Mouse (Mus musculus) embryonic stem cell, embryonic (primary cell): ENCODE measurements around the gene Dcaf8.

Experiments
- CTCF ChIA-PET, 4 experiments: fragments of 300-600 bp in 2 of 4; fragments of 350-600 bp in 2 of 4; sonication (Branson Sonifier 250); formaldehyde crosslinking; loops; one replicate each; lab custom pipeline; 2022; ENCODE audit warnings: inconsistent platforms in 2 of 4; lab: Charles Lee
- POLR2A ChIA-PET, 4 experiments: fragments of 300-600 bp in 2 of 4; fragments of 350-600 bp in 2 of 4; sonication (Branson Sonifier 250); formaldehyde crosslinking; loops; one replicate each; lab custom pipeline; 2022; ENCODE audit warnings: antibody characterized with exemption in 4 of 4, inconsistent platforms in 1 of 4; lab: Charles Lee

Gene Dcaf8

DNA sequence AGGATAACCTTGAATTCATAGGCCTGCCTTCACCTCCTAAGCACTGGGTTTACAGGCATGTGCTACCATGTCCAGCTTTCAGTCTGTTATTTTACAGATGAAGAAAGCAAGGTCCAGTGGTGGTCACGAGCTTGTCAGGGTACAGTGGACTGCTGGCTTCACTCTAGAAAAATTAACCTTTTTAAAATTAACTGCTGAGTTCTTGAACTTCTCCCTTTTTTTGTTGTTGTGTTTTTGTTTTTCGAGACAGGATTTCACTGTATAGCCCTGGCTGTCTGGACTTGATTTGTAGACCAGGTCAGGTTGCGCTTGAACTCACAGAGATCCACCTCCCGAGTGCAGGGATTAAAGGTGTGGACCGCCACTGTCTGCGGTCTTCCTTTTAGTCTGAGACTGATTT is 15.1 kb downstream of the Dcaf8 start:
- POLR2A ChIA-PET = interaction anchor here in 3 of 4 experiments (0.6 to 2.7 kb wide), 11 partner anchors 9 to 20 kb away, joined by 3 to 13 read pairs (median 7); partner anchors contain the start of gene Dcaf8 (in 2 of the 3)
- CTCF ChIA-PET = interaction anchor here in 3 of 4 experiments (0.7 to 1.5 kb wide), 8 partner anchors 14 to 206 kb away, joined by 3 to 9 read pairs (median 4); no protein-coding TSS in a partner anchor

GRCm38 (mm10) chr1:172167911-172168310 is 20.0 kb downstream of the Dcaf8 start:
- POLR2A ChIA-PET = interaction anchor here in 1 of 4 experiments (1.3 to 4.6 kb wide), 4 partner anchors 10 to 50 kb away, joined by 3 to 23 read pairs (median 5); no protein-coding TSS in a partner anchor

GRCm38 (mm10) chr1:172169809-172170208 is 21.9 kb downstream of the Dcaf8 start:
- POLR2A ChIA-PET = interaction anchor here in 1 of 4 experiments (0.6 to 1.5 kb wide), 3 partner anchors 25 to 311 kb away, joined by 3 to 8 read pairs (median 5); no protein-coding TSS in a partner anchor
- CTCF ChIA-PET = no interaction called here

More at GRCm38 (mm10) chr1:172167911-172168310, 20.0 kb downstream of the Dcaf8 start:
- CTCF ChIA-PET = no interaction called here

GRCm38 (mm10) chr1:172172381-172172780 is 24.5 kb downstream of the Dcaf8 start:
- ChIA-PET CTCF (interaction anchor here in 2 of 4 experiments (0.6 to 1.2 kb wide), 3 partner anchors 10 to 135 kb away, joined by 3 to 4 read pairs (median 3); no protein-coding TSS in a partner anchor), POLR2A (interaction anchor here in 3 of 4 experiments (0.6 to 2.1 kb wide), 13 partner anchors 10 to 139 kb away, joined by 3 to 7 read pairs (median 4); partner anchors contain the start of genes Dcaf8 (in 1 of the 3) and Pea15a (in 1 of the 3))

DNA sequence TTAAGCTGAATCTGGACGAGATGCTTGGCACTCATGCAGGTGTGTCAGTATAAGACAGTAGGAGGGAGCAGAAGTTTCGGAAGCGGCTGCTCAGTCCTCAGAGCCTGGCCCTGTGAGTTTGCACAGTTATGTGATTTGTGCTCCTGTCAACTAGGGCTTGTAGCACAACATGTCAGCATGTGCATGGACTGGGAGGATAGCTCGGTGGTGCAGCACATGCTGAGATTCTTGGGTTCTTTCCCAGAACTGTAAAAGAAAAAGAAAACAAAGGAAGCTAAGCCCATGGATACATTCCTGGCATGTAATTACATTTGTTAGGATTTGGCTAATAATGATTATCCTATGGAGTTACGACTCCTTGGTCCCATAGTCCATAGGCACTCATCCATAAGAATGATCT is 25.3 kb downstream of the Dcaf8 start:
- POLR2A ChIA-PET = interaction anchor here in 2 of 4 experiments (0.6 to 2.1 kb wide), 5 partner anchors 21 to 132 kb away, joined by 3 to 5 read pairs (median 4); partner anchors contain the start of gene Pea15a (in 1 of the 2)
- CTCF ChIA-PET = no interaction called here

- POLR2A ChIA-PET = interaction anchor here in 2 of 4 experiments (0.9 to 3.9 kb wide), 14 partner anchors 9 to 66 kb away, joined by 3 to 17 read pairs (median 4); partner anchors contain the start of genes Pea15a (in 2 of the 2) and Dcaf8 (in 1 of the 2)
Observed at GRCm38 (mm10) chr1:172177791-172178190, 29.9 kb downstream of the Dcaf8 start.

GRCm38 (mm10) chr1:172179102-172179501 is 31.2 kb downstream of the Dcaf8 start:
- POLR2A ChIA-PET = interaction anchor here in 1 of 4 experiments (1.9 kb wide), 1 partner anchor 11 kb away, joined by 4 read pairs; no protein-coding TSS in a partner anchor
- CTCF ChIA-PET = no interaction called here

More at GRCm38 (mm10) chr1:172177791-172178190, 29.9 kb downstream of the Dcaf8 start:
- CTCF ChIA-PET = interaction anchor here in 3 of 4 experiments (0.7 to 1.9 kb wide), 4 partner anchors 16 to 147 kb away, joined by 3 to 6 read pairs (median 3); no protein-coding TSS in a partner anchor

DNA sequence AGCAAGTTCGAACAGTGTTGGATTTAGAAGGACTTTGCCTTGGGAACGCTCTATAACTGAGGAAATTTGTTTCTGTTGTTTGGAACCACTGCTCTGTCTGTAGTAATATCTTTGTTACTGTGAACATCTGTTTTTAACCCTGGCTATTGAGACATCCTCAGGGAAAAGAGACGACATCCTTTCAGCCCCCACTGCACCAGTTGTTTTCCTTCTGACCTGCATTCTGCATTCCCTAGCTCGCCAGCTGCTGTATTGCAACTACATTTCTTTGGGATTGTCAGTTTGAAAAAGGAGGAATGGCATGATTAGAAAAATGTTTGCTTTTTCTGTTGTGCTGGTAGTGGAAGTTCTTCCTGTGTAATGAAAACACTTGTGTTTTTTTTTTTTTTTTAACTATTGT is 33.0 kb downstream of the Dcaf8 start:
- ChIA-PET POLR2A (interaction anchor here in 2 of 4 experiments (1.1 to 3.4 kb wide), 4 partner anchors 11 to 33 kb away, joined by 3 to 13 read pairs (median 5); partner anchors contain the start of gene Dcaf8 (in 1 of the 2)), CTCF (no interaction called here)

- CTCF ChIA-PET = interaction anchor here in 1 of 4 experiments (1.1 kb wide), 2 partner anchors 62 to 120 kb away, joined by 3 read pairs; no protein-coding TSS in a partner anchor
- POLR2A ChIA-PET = interaction anchor here in 2 of 4 experiments (0.9 to 3.4 kb wide), 9 partner anchors 11 to 99 kb away, joined by 3 to 13 read pairs (median 4); partner anchors contain the start of genes Ncstn (in 2 of the 2), Copa (in 1 of the 2) and Dcaf8 (in 1 of the 2)
Observed at GRCm38 (mm10) chr1:172181777-172182176, 33.9 kb downstream of the Dcaf8 start.

GRCm38 (mm10) chr1:172183056-172183455 is 35.2 kb downstream of the Dcaf8 start:
- POLR2A ChIA-PET = interaction anchor here (0.6 to 3.4 kb wide), 17 partner anchors 9 to 352 kb away, joined by 3 to 13 read pairs (median 5); partner anchors contain the start of genes Pea15a (in 2 of the 4), Copa (in 1 of the 4), Dcaf8 (in 1 of the 4) and Gm10521 (in 1 of the 4)
- CTCF ChIA-PET = interaction anchor here in 2 of 4 experiments (0.6 kb wide), 3 partner anchors 55 to 130 kb away, joined by 3 to 4 read pairs (median 3); no protein-coding TSS in a partner anchor

GRCm38 (mm10) chr1:172183915-172184314 is 36.0 kb downstream of the Dcaf8 start:
- POLR2A ChIA-PET = interaction anchor here in 3 of 4 experiments (0.6 to 3.4 kb wide), 10 partner anchors 8 to 128 kb away, joined by 3 to 13 read pairs (median 5); partner anchors contain the start of genes Dcaf8 (in 1 of the 3) and Pex19 (in 1 of the 3)
- CTCF ChIA-PET = no interaction called here

DNA sequence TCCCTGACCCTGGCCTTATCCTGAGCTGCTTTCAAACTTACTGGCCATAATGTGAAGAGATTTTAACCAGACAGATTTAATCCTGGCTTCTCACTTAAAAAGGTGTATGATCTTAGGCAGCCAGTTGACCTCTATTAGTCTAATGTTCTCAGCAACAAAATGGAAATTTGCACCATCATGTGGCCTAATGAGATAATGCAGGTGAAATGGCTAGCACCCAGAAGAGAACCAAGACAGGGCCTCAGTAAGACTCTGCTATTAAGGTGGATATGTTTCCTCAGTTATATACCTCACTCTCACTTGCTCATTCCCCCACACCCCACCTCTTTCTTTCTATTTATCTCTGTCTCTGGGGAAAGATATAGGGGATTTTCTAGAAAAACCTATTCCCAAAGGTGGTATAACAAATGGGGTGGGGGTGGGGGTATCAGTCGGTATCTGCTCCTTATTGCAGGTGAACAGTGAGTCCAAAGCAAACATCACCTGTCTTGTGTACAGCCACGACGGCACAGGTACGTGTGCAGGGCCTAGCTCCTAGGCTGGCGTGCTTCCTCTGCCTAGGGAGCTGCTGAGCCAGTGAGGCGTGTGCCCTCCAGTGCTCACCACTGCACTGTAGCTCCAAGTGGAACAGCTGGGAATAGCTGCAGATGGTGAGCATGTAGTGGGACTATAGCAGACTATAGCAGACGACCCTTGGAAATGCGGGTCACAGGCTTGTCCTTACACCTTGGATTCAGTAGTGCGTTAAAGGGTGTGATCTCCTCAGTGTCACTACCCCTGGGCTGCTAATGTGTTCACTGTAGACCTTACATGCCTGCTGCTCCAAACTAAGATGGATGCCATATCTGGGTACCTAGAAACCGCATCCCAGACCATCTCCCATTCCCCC is 38.8 kb downstream of the Dcaf8 start:
- CTCF ChIA-PET = interaction anchor here in 1 of 4 experiments (0.7 kb wide), 1 partner anchor 125 kb away, joined by 3 read pairs; no protein-coding TSS in a partner anchor

DNA sequence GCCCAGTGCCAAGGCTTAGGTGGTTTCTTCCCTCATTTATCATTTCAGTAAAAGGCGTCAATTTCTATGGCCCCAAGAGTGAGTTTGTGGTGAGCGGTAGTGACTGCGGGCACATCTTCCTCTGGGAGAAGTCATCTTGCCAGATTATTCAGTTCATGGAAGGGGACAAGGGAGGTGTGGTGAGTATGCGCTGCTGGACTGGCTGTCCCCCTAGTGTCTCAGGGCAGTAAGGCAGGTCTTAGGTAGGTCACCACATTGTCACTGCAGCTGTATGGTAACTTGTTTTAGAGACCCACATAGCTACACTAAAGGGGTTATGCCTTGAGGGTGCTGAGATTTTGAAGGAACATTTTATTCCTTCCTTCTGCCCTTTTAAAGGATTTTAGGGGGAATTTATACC is 41.0 kb downstream of the Dcaf8 start:
- CTCF ChIA-PET = interaction anchor here in 2 of 4 experiments (0.6 to 2.0 kb wide), 2 partner anchors 18 to 22 kb away, joined by 3 to 4 read pairs; partner anchors contain the start of gene Pea15a (in 1 of the 2)
- POLR2A ChIA-PET = interaction anchor here in 1 of 4 experiments (1.0 to 4.1 kb wide), 3 partner anchors 12 to 18 kb away, joined by 3 to 17 read pairs (median 5); partner anchors contain the start of gene Pea15a

More for the DNA sequence above, 38.8 kb downstream of the Dcaf8 start:
- POLR2A ChIA-PET = interaction anchor here in 3 of 4 experiments (0.6 to 4.1 kb wide), 10 partner anchors 8 to 693 kb away, joined by 3 to 17 read pairs (median 4); partner anchors contain the start of gene Pea15a (in 1 of the 3)

DNA sequence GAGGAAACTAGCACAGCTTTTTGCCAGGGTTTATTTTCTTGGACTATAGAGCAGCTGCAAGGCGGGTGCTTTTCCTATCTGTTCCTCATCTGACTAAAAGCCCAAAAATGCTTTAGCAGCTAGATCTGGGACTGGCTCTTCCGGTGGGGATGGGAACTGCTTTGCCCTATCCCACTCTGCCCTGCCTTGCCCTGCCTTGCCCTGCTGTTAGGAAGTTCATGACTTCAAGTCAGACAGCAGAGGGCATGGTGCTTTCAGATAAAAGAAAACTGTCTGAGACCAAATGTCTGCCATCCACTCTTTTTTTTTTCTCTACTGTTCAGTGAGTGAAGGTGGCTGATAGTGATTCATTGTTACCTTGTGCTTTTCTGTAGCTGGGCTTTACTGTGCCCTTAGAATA is 43.7 kb downstream of the Dcaf8 start:
- CTCF ChIA-PET = interaction anchor here in 1 of 4 experiments (1.2 kb wide), 1 partner anchor 173 kb away, joined by 3 read pairs; no protein-coding TSS in a partner anchor

DNA sequence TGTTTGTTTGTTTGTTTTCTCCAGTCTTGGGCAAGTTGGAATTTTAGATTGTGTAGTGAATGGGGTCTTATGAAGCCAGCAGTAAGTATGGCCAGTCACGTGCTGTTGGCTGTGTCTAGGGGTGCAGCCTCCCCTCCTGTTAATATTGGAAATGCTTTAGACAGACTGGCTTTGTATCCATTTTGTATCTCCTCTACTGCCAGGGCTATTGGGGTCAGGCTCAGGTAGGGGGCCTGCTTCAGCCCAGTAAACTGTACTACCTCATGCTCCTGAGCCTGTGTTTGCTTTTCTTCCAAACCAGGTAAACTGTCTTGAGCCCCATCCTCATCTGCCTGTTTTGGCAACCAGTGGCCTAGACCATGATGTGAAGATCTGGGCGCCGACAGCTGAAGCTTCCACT is 44.3 kb downstream of the Dcaf8 start:
- ChIA-PET POLR2A (interaction anchor here in 2 of 4 experiments (0.5 to 1.6 kb wide), 12 partner anchors 10 to 148 kb away, joined by 3 to 4 read pairs (median 3); partner anchors contain the start of gene Atp1a4 (in 1 of the 2)), CTCF (interaction anchor here in 1 of 4 experiments (1.2 kb wide), 1 partner anchor 172 kb away, joined by 3 read pairs; no protein-coding TSS in a partner anchor)

More for the DNA sequence above, 43.7 kb downstream of the Dcaf8 start:
- POLR2A ChIA-PET = interaction anchor here in 1 of 4 experiments (0.6 to 1.6 kb wide), 5 partner anchors 14 to 148 kb away, joined by 3 to 4 read pairs (median 3); partner anchors contain the start of gene Atp1a4

DNA sequence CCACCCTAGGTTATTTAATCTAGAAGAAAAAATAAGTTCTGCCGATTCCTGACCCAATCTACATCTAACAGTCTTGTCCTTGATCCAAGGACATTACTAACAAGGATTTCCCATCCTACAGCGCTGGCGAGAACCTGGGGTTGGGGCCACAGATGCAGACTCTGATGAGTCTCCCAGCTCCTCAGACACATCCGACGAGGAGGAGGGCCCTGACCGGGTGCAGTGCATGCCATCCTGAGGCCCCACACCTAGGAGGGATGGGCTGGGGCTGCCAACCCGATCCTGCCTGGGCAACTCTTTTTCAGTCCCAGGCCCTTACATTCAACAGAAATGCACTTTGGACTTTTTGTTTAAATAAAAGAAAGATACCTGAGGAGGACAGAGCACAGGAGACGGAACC is 46.6 kb downstream of the Dcaf8 start:
- ChIA-PET POLR2A (interaction anchor here in 2 of 4 experiments (0.6 to 2.5 kb wide), 14 partner anchors 8 to 761 kb away, joined by 3 to 16 read pairs (median 4); partner anchors contain the start of gene Pea15a (in 2 of the 2)), CTCF (interaction anchor here in 1 of 4 experiments (0.6 to 1.1 kb wide), 3 partner anchors 9 to 160 kb away, joined by 3 to 4 read pairs (median 3); no protein-coding TSS in a partner anchor)

DNA sequence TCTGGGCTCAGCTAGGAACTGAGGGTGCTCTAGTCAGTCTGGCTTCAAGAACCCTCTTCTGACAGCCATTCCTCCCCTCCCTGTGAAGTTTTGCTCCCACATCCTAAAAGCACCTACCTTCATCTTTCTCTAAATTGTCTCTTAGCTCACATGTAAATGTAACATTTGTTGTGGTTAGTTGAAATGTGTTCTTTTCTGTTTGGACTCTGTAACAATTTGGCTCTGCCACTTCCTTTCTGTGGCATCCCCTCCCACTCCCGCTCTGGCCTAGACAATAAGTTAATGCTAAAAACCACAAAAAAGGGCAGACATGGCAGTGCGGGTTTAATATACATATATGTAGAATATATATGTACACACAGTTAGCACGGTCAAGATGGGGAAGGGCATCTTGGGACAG is 49.3 kb downstream of the Dcaf8 start:
- POLR2A ChIA-PET = interaction anchor here in 2 of 4 experiments (1.0 to 2.0 kb wide), 8 partner anchors 9 to 118 kb away, joined by 3 to 9 read pairs (median 4); partner anchors contain the start of genes Pea15a (in 2 of the 2), Atp1a4 (in 1 of the 2) and Dcaf8 (in 1 of the 2)

More for the DNA sequence above, 49.3 kb downstream of the Dcaf8 start:
- CTCF ChIA-PET = no interaction called here
